Mouse (Mus musculus) heart, embryonic 14.5 days (tissue): ENCODE measurements around the gene Timd2. TPM values are rescaled to one million over a fixed set of nuclear protein-coding genes. Genes with fewer than 3 reads are reported as not detected.

Source experiments
- ATAC-seq: fragments of 200-750 bp; cut with Nextera tagmentation; 2 replicates; pipeline ENCODE4 v1.8.0; 2017; ENCODE audit warnings: low read depth, moderate TSS enrichment; ENCODE audit not compliant: insufficient number of reproducible peaks, insufficient read depth, low FRiP score
- H3K27ac ChIP-seq, 2 experiments: fragments of 200-500 bp in 1 of 2; fragments of 300-500 bp in 1 of 2; sonication (generic) in 1 of 2; replicated peaks in 1 of 2; 2 replicates each; pipeline ENCODE4 v1.5.1; 2012 to 2014; ENCODE audit warnings: low read depth in 2 of 2, low read length in 2 of 2, control low read depth in 1 of 2, mild to moderate bottlenecking in 1 of 2, mixed read lengths in 1 of 2; ENCODE audit not compliant: control insufficient read depth in 1 of 2, insufficient read depth in 1 of 2
- H3K27me3 ChIP-seq: fragments of 300-500 bp; sonication (generic); 2 replicates; pipeline ENCODE4 v1.6.1; 2014; ENCODE audit warnings: mild to moderate bottlenecking, low read length, control low read depth; ENCODE audit not compliant: control insufficient read depth, insufficient read depth
- H3K36me3 ChIP-seq: fragments of 300-500 bp; sonication (generic); 2 replicates; pipeline ENCODE4 v1.6.1; 2014; ENCODE audit warnings: mild to moderate bottlenecking, control low read depth, low read length, mixed read lengths; ENCODE audit not compliant: control insufficient read depth, insufficient read depth
- H3K4me1 ChIP-seq, 2 experiments: fragments of 200-500 bp in 1 of 2; fragments of 300-500 bp in 1 of 2; sonication (generic) in 1 of 2; 2 replicates each; pipeline ENCODE4 v1.6.1; 2012 to 2014; ENCODE audit warnings: low read length in 2 of 2, control low read depth in 1 of 2, mixed read lengths in 1 of 2; ENCODE audit not compliant: control insufficient read depth in 2 of 2, insufficient read depth in 2 of 2
- H3K4me2 ChIP-seq: fragments of 300-500 bp; sonication (generic); 2 replicates; pipeline ENCODE4 v1.6.1; 2014; ENCODE audit warnings: mild to moderate bottlenecking, low read length
- H3K4me3 ChIP-seq, 2 experiments: fragments of 200-500 bp in 1 of 2; fragments of 300-500 bp in 1 of 2; sonication (generic) in 1 of 2; 2 replicates each; pipeline ENCODE4 v1.5.1; 2012 to 2014; ENCODE audit warnings: low read length in 2 of 2, mild to moderate bottlenecking in 2 of 2, control low read depth in 1 of 2, low read depth in 1 of 2, moderate library complexity in 1 of 2; ENCODE audit not compliant: control insufficient read depth in 1 of 2, insufficient read depth in 1 of 2
- H3K9ac ChIP-seq: fragments of 300-500 bp; sonication (generic); 2 replicates; pipeline ENCODE4 v1.6.1; 2014; ENCODE audit warnings: mild to moderate bottlenecking, low read length
- H3K9me3 ChIP-seq: fragments of 300-500 bp; sonication (generic); 2 replicates; pipeline ENCODE4 v1.6.1; 2016; ENCODE audit warnings: low read length, control low read depth; ENCODE audit not compliant: control insufficient read depth
- WGBS: fragments of 180-500 bp; shearing (Covaris S2); extraction: QIAGEN DNeasy Blood & Tissue Kit; methylation state at CpG from one replicate; pipeline ENCODE4 v1.1.7; 2014; 5-methylcytosine and 5-hydroxymethylcytosine counted together
- polyA plus RNA-seq: library from polyadenylated mRNA; unstranded; fragments of >200 nt; fragmentation: Nextera tagmentation; extraction: Ambion mirVana; gene quantifications from 2 replicates; pipeline ENCODE4 v1.2.1, GENCODE M21; 2014

The Timd2 gene
- polyA plus RNA-seq, 1 experiment from 2014 or later: not detected

- Histone ChIP-seq H3K36me3 (no peaks in the 10 kb centered on the region), H3K27ac (no peak overlapping the region), H3K27me3 (no peaks in the 10 kb centered on the region), H3K4me3 (no peak overlapping the region), H3K4me2 (no peak overlapping the region), H3K9me3 (no peaks in the 10 kb centered on the region), H3K9ac (no peak overlapping the region), H3K4me1 (no peaks in the 10 kb centered on the region)
- 55% methylated on average over 7 of the region's 7 CpGs for WGBS
- ATAC-seq: no peak
Measured at GRCm38 (mm10) chr11:46620414-46621168, 86.3 kb downstream of the Timd2 start.

GRCm38 (mm10) chr11:46619929-46620328 is 86.9 kb downstream of the Timd2 start:
- no peak overlapping the region for H3K4me2 ChIP-seq
- WGBS: 74% methylated on average over 1 of the region's 1 CpGs
- no peaks in the 10 kb centered on the region for H3K9me3 ChIP-seq
- H3K27ac ChIP-seq: no peak overlapping the region
- H3K9ac ChIP-seq: no peak overlapping the region
- H3K4me3 ChIP-seq: no peak overlapping the region
- no peaks in the 10 kb centered on the region for H3K27me3 ChIP-seq
- no peak for ATAC-seq
- H3K4me1 ChIP-seq: no peaks in the 10 kb centered on the region
- no peaks in the 10 kb centered on the region for H3K36me3 ChIP-seq

Other genes with a start within 250 kb of the Timd2 start
- gene Gm12169, start 182.8 kb downstream of the Timd2 start, polyA plus RNA-seq: not detected in 2 replicates
- gene BC053393, start 135.5 kb downstream of the Timd2 start, polyA plus RNA-seq: 0.19 and 0.45 TPM in 2 replicates
- not detected in 2 replicates for gene Dppa1, start 77.8 kb downstream of the Timd2 start, polyA plus RNA-seq
- not detected in 2 replicates for gene Havcr1, start 28.0 kb upstream of the Timd2 start, polyA plus RNA-seq
- 0.20 and 0.47 TPM in 2 replicates for gene Timd4, start 103.7 kb upstream of the Timd2 start, polyA plus RNA-seq